Mouse (Mus musculus): ENCODE measurements around the gene Lkaaear1.

Lkaaear1 gene

DNA sequence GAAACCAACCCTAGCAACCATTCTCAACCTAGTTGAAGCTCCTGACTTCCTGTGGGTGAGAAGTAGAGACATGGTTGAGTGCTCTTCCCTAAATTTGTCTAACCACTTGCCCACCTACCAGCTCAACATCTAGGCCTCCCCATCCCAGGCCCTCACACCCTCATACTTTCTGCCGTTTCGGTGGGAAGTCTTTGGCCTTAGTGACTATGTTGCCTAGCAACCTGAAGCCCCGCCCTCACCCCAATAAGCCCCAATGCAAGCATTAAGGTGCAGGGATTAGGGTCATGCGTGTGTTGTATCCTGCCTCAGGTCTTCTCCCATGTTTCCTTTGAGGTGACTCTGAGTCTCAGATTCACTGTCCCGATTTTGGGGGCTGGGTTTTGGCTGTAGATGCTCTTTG is at the start of gene Lkaaear1:
TSS of gene Lkaaear1 (minus strand) at position 202 of the 400 bp plus-strand sequence.
- no peak for DNase-seq (ENCODE audit: low spot score)

DNA sequence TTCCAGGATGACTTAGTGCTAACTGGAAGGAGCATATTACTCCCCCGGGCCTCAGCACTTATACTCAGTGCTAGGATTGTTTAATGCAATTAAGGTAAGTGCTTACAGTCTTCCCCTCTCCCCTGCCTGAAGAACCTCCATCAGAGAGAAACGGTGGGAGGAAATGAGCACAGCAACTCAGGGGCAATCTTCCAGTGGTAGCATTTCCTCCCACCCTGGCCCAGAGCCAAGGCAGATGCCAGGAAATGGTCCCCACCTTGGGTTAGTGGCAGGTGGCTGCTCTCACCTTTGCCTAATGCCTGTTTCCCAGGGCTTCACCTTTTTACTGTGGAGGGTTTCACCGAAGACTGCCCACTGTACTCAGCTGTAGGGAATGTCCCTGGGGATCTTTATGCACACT is 31.8 kb upstream of the Lkaaear1 start:
- DNase-seq (ENCODE audit: low spot score), result no peak

DNA sequence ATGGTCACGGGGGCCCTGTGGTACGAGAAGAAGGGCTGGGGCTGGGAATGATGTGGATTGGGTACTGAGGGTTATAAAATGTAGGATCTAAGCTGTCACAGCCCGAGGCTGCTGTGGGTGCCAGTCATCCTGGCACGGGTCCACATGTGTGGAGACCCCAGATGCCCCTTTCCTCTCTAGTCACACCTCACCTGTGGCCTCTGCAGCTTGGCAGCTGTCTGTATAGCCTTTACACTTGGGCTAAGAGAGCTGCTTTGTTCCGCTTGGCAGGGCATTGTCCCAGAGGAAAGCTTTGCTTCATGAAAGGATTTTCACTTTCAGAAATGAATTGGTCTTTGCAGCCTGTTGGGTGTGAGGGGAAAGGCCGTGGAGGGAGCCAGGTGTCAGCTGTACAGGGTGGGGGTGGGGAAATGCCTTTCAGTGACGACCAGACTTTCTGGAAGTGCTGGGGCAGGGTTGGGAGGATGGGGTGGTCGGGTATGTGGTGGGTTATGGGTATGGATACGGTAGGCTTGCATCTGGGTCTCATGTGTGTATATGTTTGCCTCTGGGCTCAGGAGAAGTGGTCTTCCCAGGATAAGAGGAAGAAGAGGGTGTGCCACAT is 29.5 kb upstream of the Lkaaear1 start:
- DNase-seq (ENCODE audit: low spot score), result no peak

DNA sequence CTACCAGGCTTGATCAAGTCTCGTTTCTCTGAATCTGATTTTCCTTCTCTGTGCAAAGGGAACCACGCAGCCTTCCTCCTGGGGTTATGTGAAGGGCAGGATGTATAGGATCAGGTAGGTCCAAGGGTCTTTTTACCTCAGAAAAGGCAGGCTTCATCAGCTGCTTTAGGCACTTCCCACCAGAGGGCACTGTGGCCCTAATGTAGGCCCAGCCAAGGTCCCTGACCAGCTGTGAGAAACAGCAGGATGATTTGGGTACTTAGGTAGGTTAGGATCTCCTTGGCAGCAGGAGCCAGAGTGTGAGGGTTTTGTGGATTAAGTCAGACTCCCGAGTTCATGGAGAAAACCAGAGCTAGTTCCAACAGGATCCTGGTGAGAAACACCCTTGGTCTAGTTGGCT is 24.0 kb upstream of the Lkaaear1 start:
- no peak for DNase-seq (ENCODE audit: low spot score)

DNA sequence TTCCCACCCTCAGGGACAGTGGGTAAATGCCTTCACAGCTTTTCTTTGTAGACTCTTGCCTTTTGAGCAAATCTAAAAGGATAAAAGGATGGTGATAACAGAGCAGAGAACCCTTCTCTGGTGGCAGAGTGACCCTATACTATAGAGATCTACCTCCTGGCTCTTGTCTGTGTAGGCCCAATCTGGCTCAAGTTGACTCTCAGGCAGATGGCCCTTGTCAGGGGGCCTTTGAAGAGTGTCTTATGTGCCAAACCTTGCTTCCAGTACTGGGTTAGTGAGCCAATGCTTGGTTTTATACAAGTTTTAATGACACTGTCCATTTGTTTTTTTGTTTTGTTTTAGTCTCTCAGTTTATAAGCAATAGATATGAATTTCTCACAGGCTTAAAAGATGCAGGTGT is 23.0 kb upstream of the Lkaaear1 start:
- DNase-seq (ENCODE audit: low spot score), result no peak

DNA sequence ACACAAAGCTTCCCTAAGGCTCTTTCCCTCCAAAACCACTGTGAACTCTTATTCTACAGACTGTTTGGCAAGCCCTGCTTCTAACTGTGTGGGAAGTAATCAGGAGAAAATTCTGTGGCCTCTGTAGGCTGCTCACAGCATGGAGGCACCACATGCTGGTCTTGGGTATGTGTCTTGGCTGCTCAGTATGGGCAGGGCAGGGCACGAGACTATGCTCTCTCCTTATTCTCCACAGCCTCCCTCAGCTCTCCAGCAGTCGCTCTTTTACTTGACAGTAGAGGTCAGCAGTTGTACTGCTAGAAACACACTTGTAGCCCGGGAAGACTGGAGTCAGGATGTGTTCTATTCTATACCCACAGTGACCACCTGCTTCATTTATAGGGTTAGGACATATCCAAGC is 21.8 kb upstream of the Lkaaear1 start:
- DNase-seq (ENCODE audit: low spot score), result no peak

DNA sequence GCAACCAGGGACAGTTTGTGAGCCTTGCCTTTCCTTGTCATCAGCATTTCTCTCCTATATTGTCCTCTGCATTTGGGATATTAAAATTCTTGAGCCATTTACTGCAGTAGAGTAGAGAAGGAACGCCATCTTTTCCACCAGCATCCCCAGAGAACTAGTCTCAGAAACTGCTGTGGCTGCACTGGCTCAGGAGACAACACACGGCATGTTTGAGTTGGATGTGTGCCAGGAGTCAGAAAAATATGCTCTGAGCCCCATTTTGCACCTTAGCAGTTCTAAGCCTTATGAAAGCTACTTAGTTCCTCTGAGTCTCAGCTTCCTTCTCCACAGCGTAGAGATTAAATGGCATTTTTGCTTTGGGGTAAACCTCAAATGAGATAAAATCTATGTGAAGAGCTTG is 18.7 kb upstream of the Lkaaear1 start:
- no peak for DNase-seq (ENCODE audit: low spot score)

DNA sequence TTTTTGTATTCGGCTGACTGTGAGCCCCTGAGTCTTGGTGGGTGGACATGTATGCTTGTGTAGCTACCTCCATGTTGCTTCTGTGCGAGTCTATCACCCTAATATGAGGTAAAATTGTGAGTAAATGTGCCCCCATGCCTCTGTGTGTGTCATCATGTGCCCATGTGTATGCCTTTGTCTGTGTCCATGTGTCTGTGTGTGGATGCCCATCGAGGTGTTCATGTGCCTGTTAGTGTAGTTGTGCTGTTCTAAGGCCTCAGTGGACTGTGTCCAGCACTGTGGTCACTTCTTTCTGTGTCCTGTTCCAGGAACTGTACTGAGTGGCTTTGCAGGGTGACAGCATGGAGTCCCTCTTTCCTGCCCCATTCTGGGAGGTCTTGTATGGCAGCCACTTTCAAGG is 17.1 kb upstream of the Lkaaear1 start:
- DNase-seq (ENCODE audit: low spot score), result no peak

DNA sequence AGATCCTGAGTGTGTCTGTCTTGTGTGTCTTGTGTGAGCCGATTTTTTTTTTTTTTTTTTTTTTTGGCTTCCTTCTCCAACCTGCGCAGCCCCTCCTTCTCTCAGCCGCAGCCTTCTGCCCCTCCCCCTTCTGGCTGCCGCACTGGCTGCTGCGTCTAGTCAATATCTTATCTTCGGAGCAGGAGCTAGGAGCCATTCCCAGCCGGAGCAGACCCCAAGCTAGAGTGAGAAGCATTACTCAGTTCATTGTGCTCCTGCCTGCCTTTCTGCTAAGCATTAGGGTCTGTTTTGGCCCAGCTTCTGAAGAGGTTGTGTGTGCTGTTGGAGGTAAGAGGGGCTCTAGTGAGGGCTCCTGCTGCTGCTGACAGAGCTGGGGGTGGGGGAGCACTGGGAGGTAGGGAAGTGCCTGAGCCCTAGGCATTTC is 16.7 kb upstream of the Lkaaear1 start, which contains the start of gene Oprl1:
TSS of gene Oprl1 (plus strand) at position 114 of the 424 bp plus-strand sequence.
- DNase-seq (ENCODE audit: low spot score), result no peak

DNA sequence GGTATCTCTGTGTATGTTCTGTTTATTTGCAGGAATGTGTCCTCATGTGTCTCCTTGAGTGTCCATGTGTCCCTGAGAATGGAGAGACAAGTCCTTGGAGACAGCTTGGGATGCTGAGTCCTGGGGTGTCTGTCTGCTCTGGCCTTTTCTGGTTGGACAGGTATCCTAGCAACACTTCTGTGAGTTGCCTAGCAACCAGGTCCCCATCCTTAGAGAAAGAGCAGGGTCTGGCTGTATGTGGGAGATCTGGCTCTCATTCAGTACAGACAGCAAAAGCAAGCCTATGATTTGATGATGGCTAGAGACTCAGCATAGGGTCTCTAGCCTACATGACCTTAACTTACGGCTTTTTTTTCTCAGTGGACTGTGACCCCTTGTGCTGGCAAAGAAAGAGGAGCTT is 15.5 kb upstream of the Lkaaear1 start:
- DNase-seq (ENCODE audit: low spot score), result peak; percentile 56

DNA sequence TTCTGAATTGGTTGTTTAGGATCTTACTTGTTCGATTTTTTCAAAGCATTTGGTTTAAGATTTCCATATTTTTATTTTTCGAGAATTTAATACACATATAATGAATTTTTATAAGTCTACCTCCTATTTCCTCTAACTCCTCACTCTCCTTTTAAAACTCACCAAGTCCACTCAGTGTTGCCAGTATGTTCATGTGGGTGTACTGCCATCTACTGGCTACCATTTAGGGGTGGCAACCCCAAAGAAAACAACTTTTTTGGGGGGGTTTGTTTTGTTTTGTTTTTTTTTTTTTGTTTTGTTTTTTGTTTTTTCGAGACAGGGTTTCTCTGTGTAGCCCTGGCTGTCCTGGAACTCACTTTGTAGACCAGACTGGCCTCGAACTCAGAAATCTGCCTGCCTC is 8.4 kb upstream of the Lkaaear1 start:
- DNase-seq (ENCODE audit: low spot score), result no peak

DNA sequence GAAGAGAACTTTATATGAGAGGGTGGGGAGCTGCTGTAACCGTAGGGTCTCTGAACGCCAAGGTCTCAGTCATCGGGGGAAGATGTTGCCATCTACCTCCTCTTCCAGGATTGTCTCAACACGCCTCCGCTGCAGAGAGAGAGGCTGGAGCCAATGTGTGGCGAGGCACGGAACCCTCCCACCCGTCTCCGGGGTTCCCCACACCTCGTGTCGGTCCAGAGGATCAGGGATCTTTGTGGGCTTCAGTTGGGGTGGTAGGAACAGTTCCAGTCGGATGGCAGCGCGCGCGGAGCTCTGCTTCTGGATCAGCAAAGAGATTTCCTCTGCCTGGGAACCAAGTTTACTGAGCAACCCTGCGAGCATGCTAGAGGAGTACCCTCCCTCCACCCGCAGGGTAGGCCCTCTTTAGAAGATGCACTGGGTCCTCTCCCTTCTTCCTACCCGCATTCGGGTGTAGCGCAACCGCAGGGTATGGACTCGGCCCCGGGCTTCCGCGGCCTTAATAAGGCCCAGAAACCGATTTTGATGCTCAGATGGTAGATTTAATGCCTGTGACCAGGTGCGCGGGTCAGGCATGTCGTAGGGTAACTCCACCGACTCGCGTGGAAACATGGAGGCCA is 1.3 kb downstream of the Lkaaear1 start:
- DNase-seq (ENCODE audit: low spot score), result no peak

DNA sequence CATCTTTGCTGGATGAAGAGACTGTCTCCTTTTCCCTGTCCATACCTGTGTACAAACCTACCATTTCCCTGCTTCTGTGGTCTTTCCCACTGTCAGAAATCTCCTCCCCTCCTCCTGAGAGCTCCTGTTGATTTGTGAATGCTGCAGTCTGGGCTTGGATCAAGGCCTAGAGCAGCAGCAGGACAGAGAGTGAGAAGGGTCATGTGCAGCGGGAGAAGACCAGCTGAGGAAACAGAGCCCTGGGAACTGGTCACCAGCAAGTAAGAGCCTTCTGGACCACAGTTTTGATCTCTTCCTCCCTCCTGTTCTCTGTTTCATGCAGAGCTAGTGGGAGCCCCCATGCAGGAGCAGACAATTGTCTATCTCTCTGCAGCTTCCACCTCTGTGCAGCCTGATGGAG is 2.5 kb downstream of the Lkaaear1 start:
- no peak for DNase-seq (ENCODE audit: low spot score)

DNA sequence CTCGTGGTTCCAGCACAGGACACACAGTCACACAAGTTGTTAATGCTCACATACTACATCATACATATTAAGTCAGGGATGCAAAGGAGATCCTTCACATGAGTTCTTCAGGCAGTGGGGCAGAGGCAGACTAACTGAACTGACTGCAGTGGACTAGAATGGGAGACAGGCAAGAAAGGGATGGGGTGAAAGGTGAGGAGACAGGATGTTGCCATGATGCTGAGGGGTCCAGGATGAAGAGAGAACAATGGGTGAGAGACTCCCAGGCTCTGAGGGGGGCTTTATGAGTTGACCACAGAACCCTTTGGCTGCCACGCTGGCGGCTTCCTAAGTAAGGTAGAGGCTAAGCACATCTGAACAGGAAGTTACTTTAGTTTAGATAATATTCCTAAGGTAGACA is 3.7 kb downstream of the Lkaaear1 start:
- DNase-seq (ENCODE audit: low spot score), result no peak

DNA sequence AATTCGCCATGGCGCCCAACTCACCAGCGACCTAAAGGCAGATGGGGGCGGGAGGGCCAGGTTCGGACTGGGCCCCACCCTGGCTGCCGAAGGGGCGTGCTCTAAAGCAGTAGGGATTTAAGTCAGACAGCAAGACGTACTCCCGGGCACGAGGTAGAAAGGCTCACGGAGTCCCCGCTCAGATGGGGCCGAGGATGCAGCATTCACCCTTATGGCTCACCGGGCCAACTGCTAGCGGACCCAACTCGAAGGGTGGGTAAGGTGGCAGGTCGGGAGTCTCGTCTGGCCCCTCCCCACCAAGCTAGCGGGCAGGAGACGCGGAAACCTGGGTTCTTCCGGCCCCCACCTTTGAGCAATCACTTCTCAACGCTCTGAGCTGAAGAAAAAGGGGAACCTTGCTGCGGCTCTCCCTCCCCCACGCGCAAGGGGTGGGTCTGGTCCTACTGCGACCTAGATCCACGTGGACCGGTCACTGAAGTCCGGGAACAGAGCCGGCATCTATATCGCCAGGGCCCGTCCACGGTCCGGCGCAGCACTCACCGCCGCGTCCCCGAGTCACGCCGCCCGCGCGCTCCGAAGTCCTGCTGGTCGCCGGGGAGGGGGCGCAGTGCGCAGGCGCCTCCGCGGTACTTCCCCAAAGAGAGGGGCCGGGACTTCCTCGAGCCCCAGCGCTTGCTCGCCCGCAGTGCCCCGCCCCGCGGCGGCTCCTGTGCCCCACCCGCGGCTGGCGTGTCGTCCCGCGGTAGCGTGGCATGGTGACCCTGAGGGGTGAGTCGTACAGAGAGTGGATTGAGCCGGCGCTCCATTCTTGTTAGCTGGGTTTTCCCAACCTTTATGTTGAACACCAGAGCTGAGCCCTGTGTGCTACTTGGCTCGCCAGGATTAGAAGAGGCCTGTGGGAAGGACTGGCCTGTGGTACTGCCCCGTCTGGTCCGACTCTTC is 4.6 kb downstream of the Lkaaear1 start, which contains the start of gene Rgs19:
TSS of gene Rgs19 (minus strand) at position 639 of the 942 bp plus-strand sequence.
- DNase-seq (ENCODE audit: low spot score), result no peak

DNA sequence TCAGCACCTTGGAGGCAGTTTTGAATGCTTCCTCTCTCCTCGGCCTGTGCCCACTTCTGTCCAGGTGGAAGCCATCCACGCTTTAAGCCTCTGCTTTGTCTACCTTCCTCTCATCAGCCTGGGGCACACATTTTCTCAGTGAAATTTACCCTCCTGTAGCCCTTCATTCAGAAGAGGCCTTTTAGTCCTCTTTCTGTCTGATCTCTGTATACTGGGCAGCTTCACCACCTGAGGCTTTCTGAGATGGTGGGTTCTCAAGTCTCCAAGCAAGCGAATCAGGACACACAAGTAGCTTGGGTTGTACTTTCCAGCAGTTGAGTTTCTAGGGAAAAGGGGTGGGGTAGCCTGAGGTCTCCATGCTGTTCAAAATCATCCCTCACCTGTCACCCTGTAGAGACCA is 5.9 kb downstream of the Lkaaear1 start:
- no peak for DNase-seq (ENCODE audit: low spot score)

DNA sequence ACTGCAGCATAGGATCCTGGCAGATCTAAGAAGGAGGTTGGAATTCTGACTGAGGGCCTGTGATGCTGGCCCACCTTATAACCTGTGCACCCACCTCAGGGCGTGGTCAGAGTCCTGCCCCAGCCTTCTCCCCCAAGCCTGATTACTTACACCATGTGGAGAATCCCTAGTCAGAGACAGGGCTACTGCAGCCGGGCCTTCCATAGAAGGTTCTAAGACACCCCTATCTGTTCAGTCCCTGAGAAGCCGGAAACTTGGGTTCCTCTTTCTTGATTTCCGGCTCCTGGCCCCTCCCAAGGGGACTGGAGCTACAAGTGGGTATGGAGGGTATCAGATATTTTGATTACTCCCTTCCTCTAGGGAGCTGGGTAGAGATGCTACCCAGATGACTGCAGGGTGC is 6.7 kb downstream of the Lkaaear1 start:
- no peak for DNase-seq (ENCODE audit: low spot score)

DNA sequence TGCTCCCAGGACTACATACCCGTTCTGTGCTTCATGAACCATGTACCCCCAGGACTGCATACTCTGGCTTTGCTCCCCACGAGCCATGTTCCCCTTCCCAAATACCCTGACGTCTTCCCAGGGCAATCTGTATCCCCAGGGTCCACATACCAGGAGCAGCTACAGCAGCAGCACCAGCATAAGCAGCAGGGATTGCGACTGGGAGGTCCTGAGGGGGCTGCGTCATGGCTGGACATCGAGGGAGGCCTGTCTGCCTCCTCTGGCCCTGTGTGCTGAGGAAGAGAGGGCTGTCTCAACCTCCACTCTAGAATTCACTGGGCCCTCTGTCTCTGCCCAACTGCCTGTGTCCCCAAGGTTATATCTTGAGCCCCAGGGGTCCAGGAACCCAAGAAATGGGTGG is 7.2 kb downstream of the Lkaaear1 start:
- no peak for DNase-seq (ENCODE audit: low spot score)

DNA sequence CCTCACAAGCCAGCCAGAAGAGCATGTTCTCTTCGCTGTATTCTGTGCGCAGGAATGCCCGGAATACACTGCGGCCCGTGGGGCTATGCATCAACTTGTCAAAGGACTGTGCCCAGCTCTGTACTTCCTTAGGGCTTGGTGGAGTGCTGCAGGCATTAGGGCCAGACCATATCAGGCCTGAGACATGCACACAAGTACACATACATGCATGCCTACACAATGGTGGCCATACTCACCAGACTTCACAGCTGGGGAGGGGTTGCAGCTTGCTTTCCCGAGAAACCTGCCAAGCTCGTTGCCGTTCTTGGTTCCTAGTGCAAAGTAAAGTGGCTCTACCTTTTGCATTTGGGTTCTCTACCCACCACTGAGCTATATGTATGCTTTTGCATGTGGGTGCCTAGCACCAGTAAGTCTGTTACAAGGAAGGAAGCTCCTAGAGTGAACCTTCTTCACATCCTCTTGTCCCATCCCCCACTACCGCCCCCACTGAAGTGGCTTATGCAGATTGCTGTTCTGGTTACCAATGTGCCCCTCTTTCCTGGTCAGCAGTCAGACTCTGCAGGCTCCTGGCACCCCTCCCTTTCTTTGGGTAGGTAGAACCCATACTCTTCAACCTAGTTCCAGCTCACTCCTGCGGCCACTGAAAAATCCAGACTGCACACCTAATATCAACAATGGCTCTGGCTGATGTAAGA is 8.6 kb downstream of the Lkaaear1 start:
- no peak for DNase-seq (ENCODE audit: low spot score)

DNA sequence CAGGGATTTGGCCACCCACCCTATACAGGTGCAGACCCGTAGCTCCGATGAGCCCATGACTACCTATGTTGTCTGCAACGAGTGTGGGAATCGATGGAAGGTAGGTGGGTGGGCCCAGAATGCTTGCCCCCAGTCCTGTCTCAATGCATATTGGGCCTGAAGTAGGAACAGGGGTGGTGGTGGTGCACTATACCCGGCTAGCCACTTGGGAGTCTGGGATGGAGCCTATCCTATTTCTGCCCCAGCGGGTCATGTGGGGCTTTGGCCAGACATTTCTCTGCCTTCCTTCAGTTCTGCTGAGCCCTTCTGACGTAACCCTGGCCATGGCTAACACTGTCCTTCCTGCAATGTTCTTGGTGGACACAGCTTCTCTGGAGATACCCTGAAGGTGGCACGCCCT is 10.7 kb downstream of the Lkaaear1 start:
- DNase-seq (ENCODE audit: low spot score), result no peak

DNA sequence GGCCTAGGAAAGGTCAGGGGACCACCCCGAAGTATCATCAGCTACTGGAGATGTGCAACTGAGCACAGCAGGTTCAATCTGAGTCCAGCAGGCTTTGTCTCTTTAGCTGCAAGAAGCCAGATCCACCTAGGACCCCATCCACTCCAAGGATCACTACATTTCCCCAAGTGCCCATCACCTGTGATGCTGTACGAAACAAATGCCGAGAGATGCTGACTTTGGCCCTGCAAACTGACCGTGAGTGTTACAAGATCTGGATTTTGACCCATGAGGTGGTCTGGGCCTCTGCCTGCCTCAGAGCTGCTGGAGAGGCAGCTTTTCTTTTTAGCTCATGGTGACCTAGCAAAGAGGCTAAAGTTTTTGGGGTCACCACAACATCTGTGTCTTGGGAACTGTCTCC is 12.6 kb downstream of the Lkaaear1 start:
- no peak for DNase-seq (ENCODE audit: low spot score)

DNA sequence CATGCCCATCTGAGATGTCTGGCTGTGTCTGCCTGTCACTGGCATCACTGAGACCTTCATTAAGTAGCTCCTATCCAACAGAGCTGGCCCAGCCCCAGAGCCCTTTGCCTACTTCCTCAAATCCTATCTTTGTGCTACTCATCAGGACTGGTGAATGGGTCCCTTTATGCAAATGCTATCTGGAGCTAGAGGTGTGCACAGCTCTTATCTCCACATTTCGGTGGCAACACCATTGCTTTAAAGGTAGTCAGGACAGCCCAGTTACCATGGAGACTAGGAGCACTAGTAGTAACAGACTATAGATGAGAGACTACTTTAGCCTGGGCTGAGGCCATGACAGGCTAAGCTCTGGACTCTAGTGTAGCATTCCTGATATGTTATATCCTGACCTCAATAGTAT is 13.5 kb downstream of the Lkaaear1 start:
- DNase-seq (ENCODE audit: low spot score), result no peak
